In genomic region chr4:59712955-59713354, GRCm38 (mm10) we compare ENCODE assay signal across 17 mouse cellular contexts.
"Had no signal": no experiment of that assay in that cellular context is flagged by ENCODE, and none has a peak within 500 bp of the region (broad histone marks: within the 10 kb centered on the region; RNA-seq: fewer than 3 reads in every experiment).

No protein-coding gene starts in this region.

- H3K4me3 ChIP-seq: lung, embryonic 15.5 days; megakaryocyte, embryonic 14.5 days; midbrain, embryonic 13.5 days; midbrain, embryonic 15.5 days; neural tube, embryonic 12.5 days; stomach, embryonic 15.5 days had no signal

- H3K36me3 ChIP-seq: lung, embryonic 15.5 days; midbrain, embryonic 13.5 days; midbrain, embryonic 15.5 days; neural tube, embryonic 12.5 days; stomach, embryonic 15.5 days had no signal

- H3K27me3 ChIP-seq: lung, embryonic 15.5 days; megakaryocyte, embryonic 14.5 days; midbrain, embryonic 13.5 days; midbrain, embryonic 15.5 days; neural tube, embryonic 12.5 days; stomach, embryonic 15.5 days had no signal

- H3K27ac ChIP-seq: lung, embryonic 15.5 days; macrophage; midbrain, embryonic 13.5 days; midbrain, embryonic 15.5 days; neural tube, embryonic 12.5 days; stomach, embryonic 15.5 days; stomach, postnatal 0 days had no signal

- H3K4me2 ChIP-seq: lung, embryonic 15.5 days; midbrain, embryonic 11.5 days; midbrain, embryonic 13.5 days; midbrain, embryonic 15.5 days; neural tube, embryonic 12.5 days; stomach, embryonic 15.5 days had no signal

- DNase-seq: lung, adult 2 months; lung, postnatal 14 days; lung, postnatal 36 days; right cerebral cortex, postnatal 14 days; thymus, adult 2 months; thymus, postnatal 25 days; thymus, postnatal 4 days had no signal

- H3K9ac ChIP-seq: lung, embryonic 15.5 days; midbrain, embryonic 13.5 days; midbrain, embryonic 15.5 days; neural tube, embryonic 12.5 days; stomach, embryonic 15.5 days had no signal

- ATAC-seq: lung, postnatal 0 days; midbrain, embryonic 13.5 days; midbrain, embryonic 15.5 days had no signal

- H3K9me3 ChIP-seq: lung, embryonic 15.5 days; megakaryocyte, embryonic 14.5 days; midbrain, embryonic 13.5 days; midbrain, embryonic 15.5 days; neural tube, embryonic 12.5 days; stomach, embryonic 15.5 days had no signal
